Mouse (Mus musculus) cortical plate, adult 2 months (tissue): ENCODE data around the gene Epop. TPM values are rescaled to one million over a fixed set of nuclear protein-coding genes. Genes with fewer than 3 reads are reported as not detected.

ENCODE experiments used
- H3K27ac ChIP-seq: fragments of 200-500 bp; 2 replicates; pipeline ENCODE4 v1.5.1; 2012; ENCODE audit warnings: low read length, control low read depth, inconsistent platforms; ENCODE audit not compliant: insufficient read depth
- H3K4me1 ChIP-seq: fragments of 200-500 bp; 2 replicates; pipeline ENCODE4 v1.6.1; 2011; ENCODE audit warnings: low read length; ENCODE audit not compliant: control insufficient read depth, insufficient read depth
- H3K4me3 ChIP-seq: fragments of 200-500 bp; 2 replicates; pipeline ENCODE4 v1.5.1; 2011; ENCODE audit warnings: mild to moderate bottlenecking, low read length, control low read depth; ENCODE audit not compliant: insufficient read depth
- CTCF ChIP-seq: fragments of 200-500 bp; IDR thresholded peaks from 2 replicates; pipeline ENCODE4 v1.5.1; 2011; ENCODE audit warnings: mild to moderate bottlenecking, control low read depth, low read length; ENCODE audit not compliant: insufficient read depth; ENCODE audit errors: extremely low read depth
- POLR2A ChIP-seq: fragments of 200-500 bp; IDR thresholded peaks from 2 replicates; pipeline ENCODE4 v1.6.1; 2011; ENCODE audit warnings: mild to moderate bottlenecking, low read length, control low read depth; ENCODE audit not compliant: insufficient read depth; ENCODE audit errors: extremely low read depth
- polyA plus RNA-seq: library from polyadenylated mRNA; depleted of rRNA; stranded (reverse); fragments of >200 nt; gene quantifications from 2 replicates; pipeline ENCODE4 v1.2.3, GENCODE M21; 2012; rRNA removed

Epop gene
- polyA plus RNA-seq, 1 experiment: 95.2 TPM

GRCm38 (mm10) chr11:97597945-97598691 lies 31.4 kb downstream of the Epop start:
- no peak for TF ChIP-seq CTCF
- TF ChIP-seq POLR2A: no peak
- Histone ChIP-seq H3K4me1 (peaks cover 1% of the 10 kb centered on the region; the same call in 1 of the 2 replicates), H3K4me3 (no peak overlapping the region), H3K27ac (no peak overlapping the region)

GRCm38 (mm10) chr11:97594136-97594535 lies 35.4 kb downstream of the Epop start:
- TF ChIP-seq CTCF: no peak
- no peak for TF ChIP-seq POLR2A
- Histone ChIP-seq H3K4me3 (no peak overlapping the region), H3K4me1 (peaks cover 2% of the 10 kb centered on the region; the same call in 1 of the 2 replicates), H3K27ac (no peak overlapping the region)

GRCm38 (mm10) chr11:97591910-97592309 lies 37.6 kb downstream of the Epop start:
- TF ChIP-seq POLR2A (no peak), CTCF (no peak)
- peaks cover 2% of the 10 kb centered on the region; the same call in 1 of the 2 replicates for H3K4me1 ChIP-seq
- H3K4me3 ChIP-seq: no peak overlapping the region
- no peak overlapping the region for H3K27ac ChIP-seq

GRCm38 (mm10) chr11:97590227-97590960 lies 39.1 kb downstream of the Epop start:
- Histone ChIP-seq H3K4me3 (no peak overlapping the region), H3K27ac (peak overlapping the region; percentile 6), H3K4me1 (peaks cover 2% of the 10 kb centered on the region; the same call in 1 of the 2 replicates)
- TF ChIP-seq CTCF (no peak), POLR2A (no peak)

- peak overlapping the region; percentile 45; the same call in 1 of the 2 replicates for H3K27ac ChIP-seq
- H3K4me1 ChIP-seq: peaks cover 2% of the 10 kb centered on the region; the same call in 1 of the 2 replicates
- TF ChIP-seq CTCF (no peak), POLR2A (no peak)
- H3K4me3 ChIP-seq: no peak overlapping the region
These were observed 40.3 kb downstream of the Epop start for GRCm38 (mm10) chr11:97589216-97589615.

GRCm38 (mm10) chr11:97585932-97586331 lies 43.6 kb downstream of the Epop start:
- no peak for TF ChIP-seq CTCF
- TF ChIP-seq POLR2A: no peak
- no peak overlapping the region for H3K27ac ChIP-seq
- peaks cover 2% of the 10 kb centered on the region; the same call in 1 of the 2 replicates for H3K4me1 ChIP-seq
- H3K4me3 ChIP-seq: no peak overlapping the region

- TF ChIP-seq POLR2A (no peak), CTCF (no peak)
- Histone ChIP-seq H3K4me1 (no peaks in the 10 kb centered on the region), H3K4me3 (no peak overlapping the region), H3K27ac (no peak overlapping the region)
These were observed 45.0 kb downstream of the Epop start for GRCm38 (mm10) chr11:97584476-97584875.

GRCm38 (mm10) chr11:97579088-97579857 lies 50.2 kb downstream of the Epop start:
- Histone ChIP-seq H3K4me1 (no peaks in the 10 kb centered on the region), H3K27ac (no peak overlapping the region), H3K4me3 (no peak overlapping the region)
- TF ChIP-seq CTCF (no peak), POLR2A (no peak)

- no peak overlapping the region for H3K4me3 ChIP-seq
- H3K4me1 ChIP-seq: no peaks in the 10 kb centered on the region
- TF ChIP-seq POLR2A (no peak), CTCF (no peak)
- H3K27ac ChIP-seq: no peak overlapping the region
These were observed 51.2 kb downstream of the Epop start for GRCm38 (mm10) chr11:97578286-97578685.

Other genes with a start within 250 kb of the Epop start
- gene Arhgap23, start 214.2 kb downstream of the Epop start, polyA plus RNA-seq: 70.2 and 71.5 TPM in 2 replicates
- 0.06 TPM in 1 of 2 replicates, not detected in the other for gene 4933428G20Rik, start 129.4 kb downstream of the Epop start, polyA plus RNA-seq
- 141 and 146 TPM in 2 replicates for gene Srcin1, start 53.5 kb downstream of the Epop start, polyA plus RNA-seq
- gene Mllt6, start 33.7 kb upstream of the Epop start, polyA plus RNA-seq: 78.5 and 83.4 TPM in 2 replicates
- 59.9 and 65.5 TPM in 2 replicates for gene Cisd3, start 56.1 kb upstream of the Epop start, polyA plus RNA-seq
- 64.1 and 72.2 TPM in 2 replicates for gene Pcgf2, start 70.8 kb upstream of the Epop start, polyA plus RNA-seq
- gene Psmb3, start 73.7 kb upstream of the Epop start, polyA plus RNA-seq: 249 and 256 TPM in 2 replicates
- gene Pip4k2b, start 115.0 kb upstream of the Epop start, polyA plus RNA-seq: 64.7 and 67.2 TPM in 2 replicates
- 16.4 TPM in 2 replicates for gene Cwc25, start 136.9 kb upstream of the Epop start, polyA plus RNA-seq
- gene 1700001P01Rik, start 146.2 kb upstream of the Epop start, polyA plus RNA-seq: 0.76 and 1.6 TPM in 2 replicates
- gene Rpl23, start 152.7 kb upstream of the Epop start, polyA plus RNA-seq: 287 and 301 TPM in 2 replicates
- gene Lasp1, start 169.3 kb upstream of the Epop start, polyA plus RNA-seq: 130 and 132 TPM in 2 replicates
- 122 and 130 TPM in 2 replicates for gene B230217C12Rik, start 211.1 kb upstream of the Epop start, polyA plus RNA-seq